In the genomic region with DNA sequence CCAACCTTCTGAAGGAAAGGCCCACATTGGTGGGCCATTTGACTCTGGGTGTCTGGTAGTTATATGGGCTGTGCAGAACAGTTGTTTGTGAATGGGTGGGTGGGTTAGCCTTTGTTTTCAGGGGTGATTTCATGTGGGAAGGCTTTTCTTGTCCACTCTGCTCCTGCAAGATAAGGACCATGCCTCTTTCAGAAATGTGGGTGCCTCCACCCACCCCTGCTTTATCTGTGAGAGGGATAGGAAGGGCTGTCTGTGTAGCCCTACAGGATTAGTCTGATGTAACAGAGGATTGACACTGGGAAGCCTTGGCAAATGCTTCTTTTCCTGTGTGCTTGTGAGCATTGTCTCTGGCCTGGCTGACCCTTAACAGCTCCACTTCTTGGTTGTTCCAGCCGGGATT, we compare ENCODE assay signal across 23 mouse cellular contexts.
A peak's percentile ranks its signal among the peaks of the same experiment; 100 is the strongest.
DNase-seq lines count a peak whose midpoint lies in the region; ATAC-seq lines count a peak whose summit lies in the region.
"Had no signal": no experiment of that assay in that cellular context is flagged by ENCODE, and none has a peak within 500 bp of the region (broad histone marks: within the 10 kb centered on the region; RNA-seq: fewer than 3 reads in every experiment).

No protein-coding gene starts in this region.

- H3K4me2 ChIP-seq in liver, embryonic 13.5 days: peak overlapping the region; percentile 42
- H3K4me2 ChIP-seq in forebrain, embryonic 16.5 days (ENCODE audit: low read length): no peak overlapping the region
- H3K4me2 ChIP-seq: intestine, embryonic 15.5 days; limb, embryonic 13.5 days; lung, embryonic 14.5 days; midbrain, embryonic 12.5 days had no signal

- peak overlapping the region; percentile 44 for H3K27ac ChIP-seq in heart, embryonic 10.5 days
- peak overlapping the region; percentile 78 for H3K27ac ChIP-seq in liver, embryonic 13.5 days
- H3K27ac ChIP-seq in forebrain, embryonic 16.5 days (ENCODE audit: low read length): no peak overlapping the region
- H3K27ac ChIP-seq: hindbrain, embryonic 10.5 days; intestine, embryonic 15.5 days; layer of hippocampus, adult 2 months; limb, embryonic 13.5 days; midbrain, embryonic 12.5 days had no signal

- peak; percentile 89 for ATAC-seq in liver, embryonic 13.5 days (ENCODE audit: low read depth)
- ATAC-seq in megakaryocyte progenitor cell, adult 5-6 weeks (replicated peaks; ENCODE audit: poor library complexity): peak; percentile 22; the same call in 1 of the 2 replicates
- no peak for ATAC-seq in forebrain, embryonic 16.5 days
- ATAC-seq: hindbrain, embryonic 16.5 days; intestine, embryonic 15.5 days had no signal

- peak overlapping the region; percentile 22; the same call in 1 of the 2 replicates for H3K9ac ChIP-seq in liver, embryonic 13.5 days
- H3K9ac ChIP-seq in forebrain, embryonic 16.5 days (replicated peaks; ENCODE audit: low read depth, low read length): no peak overlapping the region
- H3K9ac ChIP-seq: intestine, embryonic 15.5 days; limb, embryonic 13.5 days; lung, embryonic 14.5 days; midbrain, embryonic 12.5 days had no signal

- H3K27me3 ChIP-seq in heart, embryonic 10.5 days (ENCODE audit: insufficient read depth, poor library complexity, severe bottlenecking): no peaks in the 10 kb centered on the region
- H3K27me3 ChIP-seq in liver, embryonic 13.5 days: no peaks in the 10 kb centered on the region
- H3K27me3 ChIP-seq in forebrain, embryonic 16.5 days (replicated peaks; ENCODE audit: control insufficient read depth, insufficient read depth, low read length): no peaks in the 10 kb centered on the region
- H3K27me3 ChIP-seq: intestine, embryonic 15.5 days; limb, embryonic 13.5 days; midbrain, embryonic 12.5 days had no signal

- no peaks in the 10 kb centered on the region; the same call in 1 of the 2 replicates for H3K36me3 ChIP-seq in heart, embryonic 10.5 days
- no peaks in the 10 kb centered on the region for H3K36me3 ChIP-seq in liver, embryonic 13.5 days
- H3K36me3 ChIP-seq in forebrain, embryonic 16.5 days (ENCODE audit: control insufficient read depth, insufficient read depth): 0 out of 2 replicates have a peak, but pooled peaks cover 2% of the 10 kb centered on the region

- peak; percentile 81 for DNase-seq in heart, embryonic 10.5 days (ENCODE audit: low spot score)
- no peak for DNase-seq in heart, adult 9 months (ENCODE audit: low spot score in 2 of 2)
- DNase-seq in c-Kit-positive CD71-negative TER-119-negative erythroid progenitor cells, embryonic 14.5 days (ENCODE audit: low read depth): peak; percentile 17
- peak; percentile 55 for DNase-seq in liver, embryonic 13.5 days
- no peak for DNase-seq in thymus, postnatal 25 days
- DNase-seq: cerebellum, adult 18-20 months; cerebellum, postnatal 14 days; gastrocnemius, postnatal 25 days; heart, adult 18-20 months; kidney, adult 9 months; kidney, postnatal 25 days; lung, embryonic 14.5 days; right cerebral cortex, postnatal 25 days; spleen, adult 18-20 months; thymus, postnatal 36 days had no signal

- H3K4me1 ChIP-seq in heart, embryonic 10.5 days: peaks cover 11% of the 10 kb centered on the region; the same call in 1 of the 2 replicates
- peaks cover 35% of the 10 kb centered on the region for H3K4me1 ChIP-seq in liver, embryonic 13.5 days (replicated peaks)
- no peaks in the 10 kb centered on the region; the same call in 1 of the 2 replicates for H3K4me1 ChIP-seq in forebrain, embryonic 16.5 days (replicated peaks; ENCODE audit: control insufficient read depth, insufficient read depth, low read length)
- H3K4me1 ChIP-seq: hindbrain, embryonic 10.5 days; intestine, embryonic 15.5 days; midbrain, embryonic 12.5 days had no signal

- no peaks in the 10 kb centered on the region for H3K9me3 ChIP-seq in heart, embryonic 10.5 days
- no peaks in the 10 kb centered on the region for H3K9me3 ChIP-seq in liver, embryonic 13.5 days (replicated peaks)
- no peaks in the 10 kb centered on the region for H3K9me3 ChIP-seq in forebrain, embryonic 16.5 days (ENCODE audit: control insufficient read depth, low read length)
- H3K9me3 ChIP-seq: hindbrain, embryonic 10.5 days; intestine, embryonic 15.5 days; limb, embryonic 13.5 days; midbrain, embryonic 12.5 days had no signal

- WGBS in heart, embryonic 10.5 days: 91% methylated on average over 1 of the region's 1 CpGs
- 40% methylated on average over 1 of the region's 1 CpGs for WGBS in liver, embryonic 13.5 days (ENCODE audit: insufficient replicate concordance)
- 91% methylated on average over 1 of the region's 1 CpGs for WGBS in forebrain, embryonic 16.5 days

- H3K4me3 ChIP-seq in heart, embryonic 10.5 days: no peak overlapping the region
- no peak overlapping the region for H3K4me3 ChIP-seq in liver, embryonic 13.5 days (replicated peaks)
- no peak overlapping the region for H3K4me3 ChIP-seq in forebrain, embryonic 16.5 days (replicated peaks; ENCODE audit: low read length)
- H3K4me3 ChIP-seq: hindbrain, embryonic 10.5 days; intestine, embryonic 15.5 days; layer of hippocampus, adult 2 months; limb, embryonic 13.5 days; midbrain, embryonic 12.5 days had no signal

Comparison
In these comparisons a context has a peak if more than half of its experiments do, and no peak if none do; other contexts are left out.
1. DNase-seq: peak in heart, embryonic 10.5 days (single experiment), c-Kit-positive CD71-negative TER-119-negative erythroid progenitor cells, embryonic 14.5 days (single experiment) and liver, embryonic 13.5 days (single experiment); none in heart, adult 9 months (0 of 2) and thymus, postnatal 25 days (single experiment).